Comparison of ENCODE assay signal across 15 mouse cellular contexts in genomic region chr11:113773191-113773590, GRCm38 (mm10).
"Had no signal": no experiment of that assay in that cellular context is flagged by ENCODE, and none has a peak within 500 bp of the region (broad histone marks: within the 10 kb centered on the region; RNA-seq: fewer than 3 reads in every experiment).

No protein-coding gene starts in this region.

- H3K36me3 ChIP-seq: lung, embryonic 15.5 days; midbrain, embryonic 13.5 days; midbrain, embryonic 15.5 days; neural tube, embryonic 12.5 days; stomach, embryonic 15.5 days had no signal

- H3K4me3 ChIP-seq: lung, embryonic 15.5 days; megakaryocyte, embryonic 14.5 days; midbrain, embryonic 13.5 days; midbrain, embryonic 15.5 days; neural tube, embryonic 12.5 days; stomach, embryonic 15.5 days had no signal

- H3K27ac ChIP-seq: lung, embryonic 15.5 days; macrophage; midbrain, embryonic 13.5 days; midbrain, embryonic 15.5 days; neural tube, embryonic 12.5 days; stomach, embryonic 15.5 days; stomach, postnatal 0 days had no signal

- H3K27me3 ChIP-seq: lung, embryonic 15.5 days; midbrain, embryonic 13.5 days; midbrain, embryonic 15.5 days; neural tube, embryonic 12.5 days; stomach, embryonic 15.5 days had no signal

- DNase-seq: lung, adult 2 months; lung, postnatal 14 days; lung, postnatal 36 days; right cerebral cortex, postnatal 14 days; thymus, adult 2 months; thymus, postnatal 25 days; thymus, postnatal 4 days had no signal

- H3K4me1 ChIP-seq: midbrain, embryonic 15.5 days had no signal

- H3K9me3 ChIP-seq: lung, embryonic 15.5 days; megakaryocyte, embryonic 14.5 days; midbrain, embryonic 13.5 days; midbrain, embryonic 15.5 days; neural tube, embryonic 12.5 days; stomach, embryonic 15.5 days had no signal
